Mouse (Mus musculus) liver, embryonic 11.5 days (tissue): ENCODE data around the gene Foxred1. TPM values are rescaled to one million over a fixed set of nuclear protein-coding genes. Genes with fewer than 3 reads are reported as not detected.
A peak's percentile ranks its signal among the peaks of the same experiment; 100 is the strongest.

ENCODE experiments used
- ATAC-seq: fragments of 200-750 bp; cut with Nextera tagmentation; replicated peaks from 2 replicates; pipeline ENCODE4 v1.8.0; 2017; ENCODE audit warnings: moderate number of reproducible peaks, mild to moderate bottlenecking, moderate TSS enrichment, moderate library complexity; ENCODE audit not compliant: low FRiP score
- DNase-seq: peaks from one replicate; pipeline ENCODE4 v3.0.0-alpha.2; 2017; ENCODE audit warnings: low spot score
- H3K27ac ChIP-seq: fragments of 300-500 bp; sonication (generic); 2 replicates; pipeline ENCODE4 v1.5.1; 2014; ENCODE audit warnings: mild to moderate bottlenecking, low read depth, low read length, control low read depth
- H3K27me3 ChIP-seq: fragments of 300-500 bp; sonication (generic); replicated peaks from 2 replicates; pipeline ENCODE4 v1.6.1; 2014; ENCODE audit warnings: low read length, mixed read lengths; ENCODE audit not compliant: control insufficient read depth, insufficient read depth
- H3K36me3 ChIP-seq: fragments of 300-500 bp; sonication (generic); 2 replicates; pipeline ENCODE4 v1.6.1; 2014; ENCODE audit warnings: mild to moderate bottlenecking, low read length, moderate library complexity, mixed read lengths; ENCODE audit not compliant: control insufficient read depth, insufficient read depth
- H3K4me1 ChIP-seq: fragments of 300-500 bp; sonication (generic); replicated peaks from 2 replicates; pipeline ENCODE4 v1.6.1; 2014; ENCODE audit warnings: low read length, mixed read lengths; ENCODE audit not compliant: control insufficient read depth, insufficient read depth
- H3K4me2 ChIP-seq: fragments of 300-500 bp; sonication (generic); 2 replicates; pipeline ENCODE4 v1.6.1; 2014; ENCODE audit warnings: mild to moderate bottlenecking, control low read depth, moderate library complexity
- H3K4me3 ChIP-seq: fragments of 300-500 bp; sonication (generic); 2 replicates; pipeline ENCODE4 v1.5.1; 2014; ENCODE audit warnings: low read depth, low read length, control low read depth
- H3K9ac ChIP-seq: fragments of 300-500 bp; sonication (generic); 2 replicates; pipeline ENCODE4 v1.6.1; 2014; ENCODE audit warnings: low read depth, low read length, control low read depth
- H3K9me3 ChIP-seq: fragments of 300-500 bp; sonication (generic); 2 replicates; pipeline ENCODE4 v1.6.1; 2016; ENCODE audit warnings: low read length, inconsistent platforms, mixed read lengths; ENCODE audit not compliant: control insufficient read depth
- WGBS: fragments of 180-500 bp; shearing (Covaris S2); extraction: QIAGEN DNeasy Blood & Tissue Kit; methylation state at CpG from one replicate; pipeline ENCODE4 v1.1.7; 2014; 5-methylcytosine and 5-hydroxymethylcytosine counted together
- polyA plus RNA-seq: library from polyadenylated mRNA; unstranded; fragments of >200 nt; fragmentation: Nextera tagmentation; extraction: Ambion mirVana; gene quantifications from 2 replicates; pipeline ENCODE4 v1.2.1, GENCODE M21; 2014

Foxred1 gene
- 55.4 and 57.2 TPM in 2 replicates for polyA plus RNA-seq

DNA sequence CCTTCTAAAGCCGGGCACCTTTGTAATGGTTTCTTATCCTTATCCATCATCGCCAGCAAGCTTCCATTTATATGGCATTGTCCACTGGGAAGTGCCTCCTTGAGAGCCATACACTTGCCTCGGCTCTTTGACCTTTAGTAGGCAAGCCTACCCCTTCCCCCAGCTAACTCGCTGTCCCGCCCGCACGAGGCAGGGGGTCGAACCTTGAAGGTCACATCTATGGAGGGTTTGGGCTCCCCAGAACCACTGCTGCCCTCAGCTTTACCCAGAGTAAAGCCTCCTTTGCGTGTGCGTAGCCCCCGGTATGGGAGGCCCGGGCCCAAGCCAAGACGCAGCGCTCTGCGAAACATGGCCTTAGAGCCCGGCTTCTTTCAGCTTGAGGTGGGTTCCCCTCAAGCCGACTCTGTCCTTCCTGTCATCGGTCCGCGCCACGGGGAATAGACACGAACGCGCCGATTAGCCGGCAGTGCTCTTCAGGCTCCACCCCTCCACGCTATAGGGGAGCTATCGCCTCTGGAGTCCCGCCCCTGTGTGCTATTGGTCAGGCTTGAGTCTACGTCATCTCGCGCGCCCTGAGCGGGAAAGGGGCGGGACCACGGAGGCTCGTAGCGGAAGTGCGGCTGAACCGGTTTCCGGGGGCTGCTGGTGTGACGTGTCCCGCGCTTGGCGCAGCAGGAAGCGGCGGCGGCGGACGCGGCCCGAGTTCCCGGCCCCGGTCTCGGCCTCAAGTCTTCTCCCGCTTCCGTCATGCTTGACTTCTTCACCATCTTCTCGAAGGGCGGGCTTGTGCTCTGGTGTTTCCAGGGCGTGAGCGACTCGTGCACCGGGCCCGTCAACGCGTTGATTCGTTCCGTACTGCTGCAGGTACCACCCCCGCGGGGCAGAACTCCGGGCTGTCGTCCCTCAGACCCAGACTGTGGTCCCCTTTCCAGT, at the start of gene Foxred1:
Gene Foxred1 (minus strand): TSS at position 514 of the 933 bp plus-strand sequence.
- H3K4me1 ChIP-seq = 0 out of 2 replicates have a peak, but pooled peaks cover 4% of the 10 kb centered on the region
- H3K36me3 ChIP-seq = peaks cover 42% of the 10 kb centered on the region
- peak; percentile 98 for DNase-seq
- H3K9me3 ChIP-seq = no peaks in the 10 kb centered on the region
- no peaks in the 10 kb centered on the region for H3K27me3 ChIP-seq
- peak; percentile 99 for ATAC-seq
- H3K9ac ChIP-seq = peak within 1 kb of the TSS; percentile 83
- H3K27ac ChIP-seq = peak within 1 kb of the TSS; percentile 71
- H3K4me3 ChIP-seq = peak within 1 kb of the TSS; percentile 94
- H3K4me2 ChIP-seq = peak within 1 kb of the TSS; percentile 91
- 1% methylated on average over 72 of the region's 72 CpGs for WGBS

DNA sequence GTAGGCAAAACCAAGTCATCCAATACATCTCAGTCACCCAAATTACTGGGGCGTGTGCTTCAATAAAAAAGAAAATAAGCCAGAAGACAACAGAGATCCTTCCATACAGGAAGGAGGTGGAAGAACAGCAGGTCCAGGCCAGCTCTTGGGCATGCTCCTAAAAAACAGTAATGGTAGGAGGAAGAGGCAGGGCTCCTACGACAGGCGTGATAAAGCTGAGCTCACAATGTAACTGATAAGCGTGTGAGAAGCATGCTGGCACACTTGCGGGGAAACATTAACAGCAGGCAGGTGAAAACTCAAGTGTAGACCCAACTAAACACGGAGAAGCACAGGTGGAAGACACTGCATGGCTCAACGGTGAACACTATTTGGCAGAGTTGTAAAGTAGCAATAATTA, 46.5 kb upstream of the Foxred1 start:
- H3K4me2 ChIP-seq = no peak overlapping the region; the same call in 1 of the 2 replicates

DNA sequence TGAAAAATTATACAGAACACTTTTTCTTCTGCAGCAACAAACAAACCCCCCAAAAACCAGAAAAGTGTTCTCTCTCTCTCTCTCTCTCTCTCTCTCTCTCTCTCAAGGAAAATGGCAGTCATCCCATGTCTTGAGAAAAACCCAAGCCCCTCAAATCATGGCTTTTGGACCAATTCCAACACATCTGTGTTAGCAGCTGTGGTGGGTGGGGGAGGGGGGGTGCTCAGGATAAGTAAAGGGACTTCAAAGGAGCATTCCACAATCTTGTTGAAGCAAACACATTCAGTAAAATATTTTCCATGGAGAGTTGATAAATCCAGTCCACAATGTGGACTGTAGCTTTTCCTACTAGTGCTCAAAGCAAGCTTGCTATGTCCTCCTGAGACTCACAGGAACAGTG, 38.6 kb upstream of the Foxred1 start:
- no peaks in the 10 kb centered on the region for H3K36me3 ChIP-seq
- DNase-seq (no peak), ATAC-seq (no peak)
- H3K27me3 ChIP-seq = no peaks in the 10 kb centered on the region
- 0 out of 2 replicates have a peak, but pooled peaks cover 2% of the 10 kb centered on the region for H3K4me1 ChIP-seq
- H3K4me2 ChIP-seq = no peak overlapping the region
- no peaks in the 10 kb centered on the region for H3K9me3 ChIP-seq
- H3K9ac ChIP-seq = no peak overlapping the region
- H3K27ac ChIP-seq = no peak overlapping the region
- no peak overlapping the region for H3K4me3 ChIP-seq

More for the DNA sequence above, 46.5 kb upstream of the Foxred1 start:
- H3K4me1 ChIP-seq = peaks cover 5% of the 10 kb centered on the region
- no peaks in the 10 kb centered on the region for H3K36me3 ChIP-seq
- DNase-seq (no peak), ATAC-seq (no peak)
- no peak overlapping the region for H3K27ac ChIP-seq
- no peaks in the 10 kb centered on the region for H3K9me3 ChIP-seq
- H3K4me3 ChIP-seq = no peak overlapping the region
- no peaks in the 10 kb centered on the region for H3K27me3 ChIP-seq
- WGBS = 63% methylated on average over 7 of the region's 7 CpGs
- H3K9ac ChIP-seq = no peak overlapping the region

DNA sequence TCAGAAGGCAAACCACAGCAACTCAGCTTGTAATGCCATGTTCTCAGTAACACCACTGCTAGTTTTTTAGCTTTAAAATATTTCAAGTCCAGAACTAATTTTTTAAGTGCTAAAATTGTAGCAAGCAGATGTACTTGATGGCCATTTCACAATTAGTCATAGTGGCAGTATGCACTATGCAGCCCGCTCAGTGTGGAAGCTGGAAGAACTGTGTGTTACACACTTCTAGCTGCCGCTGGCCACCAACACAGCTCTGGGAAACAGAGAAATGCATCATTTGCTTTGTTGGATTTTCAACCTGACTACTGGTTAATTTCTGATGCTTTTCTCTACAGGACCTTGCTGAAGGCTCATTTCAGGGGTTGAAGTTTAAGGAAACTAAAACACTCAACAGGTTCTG, 36.5 kb upstream of the Foxred1 start:
- H3K4me1 ChIP-seq = 0 out of 2 replicates have a peak, but pooled peaks cover 2% of the 10 kb centered on the region
- ATAC-seq (no peak), DNase-seq (no peak)
- no peak overlapping the region for H3K4me2 ChIP-seq
- no peaks in the 10 kb centered on the region for H3K36me3 ChIP-seq
- H3K27ac ChIP-seq = no peak overlapping the region
- H3K4me3 ChIP-seq = no peak overlapping the region
- H3K9me3 ChIP-seq = no peaks in the 10 kb centered on the region
- WGBS = 95% methylated on average over 2 of the region's 2 CpGs
- H3K27me3 ChIP-seq = no peaks in the 10 kb centered on the region
- no peak overlapping the region for H3K9ac ChIP-seq

DNA sequence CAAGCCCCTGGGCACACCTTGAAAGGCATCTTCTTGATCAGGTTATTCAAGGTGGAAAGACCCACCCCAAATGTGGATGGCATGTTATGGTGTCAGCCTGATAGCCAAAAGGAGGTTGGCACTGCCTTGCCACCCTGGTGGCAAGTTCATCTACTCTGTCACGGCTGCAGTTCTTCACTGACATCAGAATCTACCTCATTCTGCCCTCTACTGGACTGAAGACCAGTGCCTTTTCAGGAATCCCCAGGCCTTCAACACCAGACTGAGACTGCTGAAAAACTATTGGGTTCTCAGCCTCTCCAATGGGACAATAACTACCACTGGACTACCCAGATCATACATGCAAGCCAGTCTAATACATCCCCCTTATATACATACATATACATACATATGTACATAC, 28.9 kb upstream of the Foxred1 start:
- 71% methylated on average over 1 of the region's 1 CpGs for WGBS
- DNase-seq (no peak), ATAC-seq (no peak)
- Histone ChIP-seq H3K9me3 (no peaks in the 10 kb centered on the region), H3K4me2 (no peak overlapping the region), H3K27me3 (no peaks in the 10 kb centered on the region), H3K4me1 (no peaks in the 10 kb centered on the region), H3K27ac (no peak overlapping the region), H3K4me3 (no peak overlapping the region), H3K36me3 (no peaks in the 10 kb centered on the region), H3K9ac (no peak overlapping the region)

DNA sequence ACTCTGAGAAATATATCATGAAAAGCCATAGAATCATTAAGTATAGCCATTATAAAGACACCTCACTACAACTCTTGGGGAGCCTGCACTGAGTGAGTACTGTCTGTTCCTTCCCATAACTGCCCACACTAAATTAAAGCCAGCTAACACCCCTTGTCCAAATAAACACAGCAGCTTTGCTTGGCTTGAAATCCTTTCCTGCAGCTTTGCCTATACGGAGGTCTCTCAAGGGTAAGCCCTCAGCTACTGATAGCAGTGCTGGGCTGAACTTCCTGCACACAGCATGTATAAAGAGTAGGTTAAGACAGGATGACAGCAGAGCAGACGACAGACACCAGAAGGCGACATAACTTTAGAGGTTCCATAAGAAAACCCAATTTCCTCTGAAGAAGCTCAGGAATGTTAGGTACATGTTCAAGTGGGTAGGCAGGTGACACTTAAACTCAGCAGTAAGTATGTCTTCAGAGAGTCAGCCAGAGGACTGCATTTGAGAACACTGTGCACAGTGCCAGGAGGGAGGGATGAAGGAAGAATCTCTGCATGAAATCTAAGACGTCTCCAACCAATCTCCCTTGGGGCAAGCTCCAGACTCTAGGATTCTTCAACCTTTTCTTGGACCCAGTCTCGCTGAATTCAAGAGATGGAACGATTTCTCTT, 28.2 kb upstream of the Foxred1 start:
- DNase-seq (no peak), ATAC-seq (no peak)
- Histone ChIP-seq H3K4me2 (no peak overlapping the region), H3K9ac (no peak overlapping the region), H3K9me3 (no peaks in the 10 kb centered on the region), H3K27me3 (no peaks in the 10 kb centered on the region), H3K4me1 (no peaks in the 10 kb centered on the region), H3K4me3 (no peak overlapping the region), H3K36me3 (no peaks in the 10 kb centered on the region), H3K27ac (no peak overlapping the region)
- 67% methylated on average over 6 of the region's 6 CpGs for WGBS

DNA sequence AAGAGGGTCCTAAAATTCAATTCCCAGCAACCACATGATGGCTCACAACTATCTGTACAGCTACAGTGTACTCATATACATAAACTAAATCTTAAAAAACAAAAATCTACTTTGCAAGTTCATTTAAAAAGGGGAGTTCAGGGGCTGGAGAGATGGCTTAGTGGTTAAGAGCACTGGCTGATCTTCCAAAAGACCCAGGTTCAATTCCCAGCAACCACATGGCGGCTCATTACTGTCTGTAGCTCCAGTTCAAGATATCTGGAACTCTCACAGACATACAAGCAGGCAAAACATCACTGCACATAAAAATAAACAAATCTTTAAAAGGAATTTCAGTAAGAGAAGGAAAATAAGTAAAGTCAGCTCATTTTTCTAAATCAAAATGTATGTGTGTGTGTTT, 27.5 kb upstream of the Foxred1 start:
- 91% methylated on average over 1 of the region's 1 CpGs for WGBS

DNA sequence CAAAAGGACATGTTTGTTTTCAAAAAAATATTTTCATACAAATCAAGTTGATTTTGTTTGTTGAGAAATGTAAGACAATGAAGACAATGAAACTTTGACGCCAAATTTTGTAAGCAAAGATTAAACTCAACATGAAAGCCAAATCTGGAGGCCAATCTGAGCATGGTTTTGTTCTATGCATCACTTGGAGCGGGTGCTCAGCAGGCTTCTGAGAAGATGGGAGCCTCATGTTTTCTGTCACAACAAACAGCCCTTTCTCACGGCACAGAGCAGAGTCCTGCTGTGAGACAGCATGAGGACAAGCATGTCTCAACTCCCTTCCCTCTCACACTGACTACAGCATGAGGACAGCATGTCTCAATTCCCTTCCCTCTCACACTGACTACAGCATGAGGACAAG, 25.1 kb upstream of the Foxred1 start:
- no peaks in the 10 kb centered on the region for H3K4me1 ChIP-seq

More for the DNA sequence above, 27.5 kb upstream of the Foxred1 start:
- no peaks in the 10 kb centered on the region for H3K27me3 ChIP-seq
- ATAC-seq = no peak
- no peak overlapping the region for H3K4me3 ChIP-seq
- H3K9ac ChIP-seq = no peak overlapping the region
- no peak for DNase-seq
- no peaks in the 10 kb centered on the region for H3K4me1 ChIP-seq
- H3K9me3 ChIP-seq = no peaks in the 10 kb centered on the region
- no peak overlapping the region for H3K4me2 ChIP-seq
- H3K27ac ChIP-seq = no peak overlapping the region
- H3K36me3 ChIP-seq = no peaks in the 10 kb centered on the region

More for the DNA sequence above, 25.1 kb upstream of the Foxred1 start:
- Histone ChIP-seq H3K36me3 (no peaks in the 10 kb centered on the region), H3K27me3 (no peaks in the 10 kb centered on the region), H3K27ac (no peak overlapping the region), H3K4me3 (no peak overlapping the region), H3K9ac (no peak overlapping the region), H3K9me3 (no peaks in the 10 kb centered on the region), H3K4me2 (no peak overlapping the region)
- no peak for ATAC-seq
- no peak for DNase-seq
- 69% methylated on average over 3 of the region's 3 CpGs for WGBS
